Mouse (Mus musculus) CH12.LX (cell line): Measurements from ENCODE around the gene Pcolce. TPM values are rescaled to one million over a fixed set of nuclear protein-coding genes. Genes with fewer than 3 reads are reported as not detected.

Experiments
- DNase-seq: peaks from one replicate; pipeline ENCODE4 v3.0.0-alpha.2; 2013; ENCODE audit errors: extremely low read depth
- H3K27ac ChIP-seq: 2 replicates; pipeline ENCODE4 v1.5.1; 2012; ENCODE audit warnings: low read depth, mild to moderate bottlenecking, control low read depth, moderate library complexity; ENCODE audit not compliant: insufficient read depth
- H3K27me3 ChIP-seq: replicated peaks from 2 replicates; pipeline ENCODE3; 2012; ENCODE audit warnings: inconsistent platforms
- H3K36me3 ChIP-seq, 2 experiments: replicated peaks in 1 of 2; 2 replicates each; pipeline versions ENCODE3 to v1.6.1; 2012; ENCODE audit warnings: inconsistent platforms in 1 of 2, low read length in 1 of 2, mild to moderate bottlenecking in 1 of 2, mixed read lengths in 1 of 2, moderate library complexity in 1 of 2; ENCODE audit not compliant: control insufficient read depth in 1 of 2, insufficient read depth in 1 of 2
- H3K4me1 ChIP-seq, 2 experiments: 2 replicates each; pipeline ENCODE4 v1.6.1; 2012; ENCODE audit warnings: inconsistent platforms in 1 of 2, moderate library complexity in 1 of 2; ENCODE audit not compliant: insufficient read depth in 2 of 2, control insufficient read depth in 1 of 2
- H3K4me2 ChIP-seq: 2 replicates; pipeline ENCODE4 v1.6.1; 2012; ENCODE audit warnings: low read depth, mild to moderate bottlenecking, control low read depth; ENCODE audit not compliant: poor library complexity, insufficient read depth, severe bottlenecking
- H3K4me3 ChIP-seq, 3 experiments: fragments of 150-350 bp in 1 of 3; sonication (generic) in 1 of 3; replicated peaks in 1 of 3; 2 replicates each; pipeline versions ENCODE3 to v1.5.1; 2011 to 2012; ENCODE audit warnings: low read depth in 2 of 3, low read length in 2 of 3, mild to moderate bottlenecking in 2 of 3, moderate library complexity in 2 of 3, control low read depth in 1 of 3, improper control_type of control experiment in 1 of 3, inconsistent platforms in 1 of 3, mixed read lengths in 1 of 3; ENCODE audit not compliant: poor library complexity in 1 of 3
- H3K79me2 ChIP-seq: replicated peaks from 2 replicates; pipeline ENCODE4 v1.6.1; 2012; ENCODE audit warnings: mild to moderate bottlenecking, moderate library complexity; ENCODE audit not compliant: control insufficient read depth, poor library complexity, insufficient read depth, severe bottlenecking; ENCODE audit errors: extremely low read depth
- H3K9ac ChIP-seq: 2 replicates; pipeline ENCODE4 v1.6.1; 2012; ENCODE audit warnings: low read depth, mild to moderate bottlenecking, control low read depth, moderate library complexity; ENCODE audit not compliant: insufficient read depth
- H3K9me3 ChIP-seq: replicated peaks from 2 replicates; pipeline ENCODE3; 2012; ENCODE audit warnings: low read length, inconsistent platforms, mixed read lengths
- BHLHE40 ChIP-seq: IDR thresholded peaks from 2 replicates; pipeline ENCODE4 v1.6.1; 2011; ENCODE audit warnings: mild to moderate bottlenecking, low read depth, low read length, improper control_type of control experiment
- CHD1 ChIP-seq: IDR thresholded peaks from 2 replicates; pipeline ENCODE4 v1.6.1; 2012; ENCODE audit warnings: low read depth, low read length, improper control_type of control experiment, inconsistent platforms
- CHD2 ChIP-seq: IDR thresholded peaks from 2 replicates; pipeline ENCODE4 v1.6.1; 2011; ENCODE audit warnings: low read length, improper control_type of control experiment
- CTCF ChIP-seq, 2 experiments: IDR thresholded peaks in 1 of 2; conservative IDR thresholded peaks in 1 of 2; 2 replicates each; pipeline ENCODE4 v1.5.1; 2011 to 2012; ENCODE audit warnings: low read depth in 2 of 2, low read length in 2 of 2, improper control_type of control experiment in 1 of 2, inconsistent platforms in 1 of 2, mild to moderate bottlenecking in 1 of 2, moderate library complexity in 1 of 2
- E2F4 ChIP-seq: IDR thresholded peaks from 2 replicates; pipeline ENCODE4 v1.6.1; 2011; ENCODE audit warnings: low read depth, low read length, improper control_type of control experiment; ENCODE audit not compliant: insufficient replicate concordance
- ELF1 ChIP-seq: IDR thresholded peaks from 2 replicates; pipeline ENCODE4 v1.6.1; 2014; ENCODE audit warnings: low read depth, mild to moderate bottlenecking, inconsistent platforms, low read length, improper control_type of control experiment
- EP300 ChIP-seq: IDR thresholded peaks from 2 replicates; pipeline ENCODE4 v1.6.1; 2011; ENCODE audit warnings: low read length, improper control_type of control experiment
- JUN ChIP-seq: IDR thresholded peaks from 2 replicates; pipeline ENCODE4 v1.6.1; 2011; ENCODE audit warnings: low read depth, mild to moderate bottlenecking, low read length, improper control_type of control experiment, moderate library complexity; ENCODE audit not compliant: insufficient read depth
- JUND ChIP-seq: conservative IDR thresholded peaks from 2 replicates; pipeline ENCODE4 v1.6.1; 2011; ENCODE audit warnings: low read depth, low read length, improper control_type of control experiment
- KAT2A ChIP-seq: IDR thresholded peaks from 2 replicates; pipeline ENCODE4 v1.6.1; 2012; ENCODE audit warnings: low read length, improper control_type of control experiment, inconsistent platforms; ENCODE audit not compliant: insufficient replicate concordance
- MAFK ChIP-seq: IDR thresholded peaks from 2 replicates; pipeline ENCODE4 v1.6.1; 2011; ENCODE audit warnings: low read length, improper control_type of control experiment; ENCODE audit not compliant: insufficient replicate concordance
- MAX ChIP-seq: IDR thresholded peaks from 2 replicates; pipeline ENCODE4 v1.6.1; 2011; ENCODE audit warnings: low read length, improper control_type of control experiment
- MAZ ChIP-seq: IDR thresholded peaks from 2 replicates; pipeline ENCODE4 v1.6.1; 2012; ENCODE audit warnings: low read depth, mild to moderate bottlenecking, inconsistent platforms, low read length, improper control_type of control experiment, moderate library complexity
- PAX5 ChIP-seq: IDR thresholded peaks from 2 replicates; pipeline ENCODE4 v1.6.1; 2012; ENCODE audit warnings: low read length, inconsistent platforms, mixed read lengths
- POLR2A ChIP-seq: IDR thresholded peaks from 2 replicates; pipeline ENCODE4 v1.6.1; 2011; ENCODE audit warnings: low read depth, mild to moderate bottlenecking, improper control_type of control experiment, low read length
- POLR2AphosphoS2 ChIP-seq: IDR thresholded peaks from 2 replicates; pipeline ENCODE4 v1.6.1; 2011; ENCODE audit warnings: low read depth, low read length, improper control_type of control experiment
- RCOR1 ChIP-seq: conservative IDR thresholded peaks from 2 replicates; pipeline ENCODE4 v1.6.1; 2012; ENCODE audit warnings: low read depth, mild to moderate bottlenecking, inconsistent platforms, low read length, improper control_type of control experiment
- SIN3A ChIP-seq: IDR thresholded peaks from 2 replicates; pipeline ENCODE4 v1.6.1; 2012; ENCODE audit warnings: low read length, improper control_type of control experiment, inconsistent platforms
- SMC3 ChIP-seq: IDR thresholded peaks from 2 replicates; pipeline ENCODE4 v1.6.1; 2011; ENCODE audit warnings: low read depth, low read length, improper control_type of control experiment
- TCF12 ChIP-seq: IDR thresholded peaks from 2 replicates; pipeline ENCODE4 v1.6.1; 2014; ENCODE audit warnings: low read depth, mild to moderate bottlenecking, inconsistent platforms, low read length, improper control_type of control experiment
- USF1 ChIP-seq: IDR thresholded peaks from 2 replicates; pipeline ENCODE4 v1.6.1; 2014; ENCODE audit warnings: low read depth, mild to moderate bottlenecking, inconsistent platforms, low read length, improper control_type of control experiment
- ZKSCAN1 ChIP-seq: IDR thresholded peaks from 2 replicates; pipeline ENCODE4 v1.6.1; 2012; ENCODE audit warnings: low read depth, inconsistent platforms, low read length, improper control_type of control experiment, borderline replicate concordance
- ZNF384 ChIP-seq: IDR thresholded peaks from 2 replicates; pipeline ENCODE4 v1.6.1; 2012; ENCODE audit warnings: low read depth, low read length, improper control_type of control experiment, inconsistent platforms
- dilution Hi-C: fragments of 300-500 bp; cut with MboI; formaldehyde crosslinking; loops from 2 replicates; pipeline ENCODE4 v1.14.3; 2020; ENCODE audit warnings: low sequenced_read_pairs; ENCODE audit not compliant: extremely low pct_unique_long_range_greater_than_20kb, extremely low pct_ligation_motif_present
- in situ Hi-C: fragments of 300-500 bp; cut with MboI; formaldehyde crosslinking; loops from 3 replicates; pipeline ENCODE4 v1.14.3; 2019; ENCODE audit warnings: low sequenced_read_pairs, low pct_ligation_motif_present, low pct_unique_long_range_greater_than_20kb, mixed read lengths
- polyA plus RNA-seq: library from polyadenylated mRNA; unstranded; fragments of >175 nt; gene quantifications from 2 replicates; pipeline ENCODE4 v1.2.1, GENCODE M21; 2012; ENCODE audit warnings: low read depth; ENCODE audit not compliant: insufficient read length
- total RNA-seq, 2 experiments: library from RNA; depleted of rRNA; stranded (reverse); fragments of 300-350 nt in 1 of 2; fragments of >200 nt in 1 of 2; gene quantifications; 2 replicates each; pipeline ENCODE4 v1.2.3; 2012 to 2014

Gene Pcolce
- total and polyA plus RNA-seq, 3 experiments: 0.30 to 0.97 TPM; not detected in 1

DNA sequence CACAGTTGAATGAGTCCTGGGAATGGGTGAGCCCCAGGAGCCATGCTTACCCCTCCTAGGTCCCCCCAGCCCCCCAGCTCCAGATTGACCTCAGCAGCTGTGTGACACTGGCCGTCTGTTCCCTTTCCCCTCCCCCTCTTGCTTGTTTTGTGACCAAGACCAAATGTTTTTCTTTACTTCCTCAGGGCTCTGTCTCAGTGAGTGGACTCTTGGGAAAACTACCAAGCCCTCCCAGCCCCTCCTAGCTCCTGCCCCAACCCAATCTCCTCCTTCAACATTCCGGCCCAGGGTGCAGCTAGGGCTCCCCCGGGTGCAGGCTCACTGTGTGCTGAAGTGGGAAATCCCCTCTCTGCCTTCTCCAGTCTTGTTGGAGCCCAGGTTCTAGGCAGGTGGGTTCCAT is 17.0 kb upstream of the Pcolce start:
- in situ Hi-C loops (no loop called here), dilution Hi-C loops (no loop called here)
- H3K9ac ChIP-seq: peak overlapping the region; percentile 28
- no peak for DNase-seq
- no peaks in the 10 kb centered on the region for H3K9me3 ChIP-seq
- peak overlapping the region; percentile 94 for H3K27ac ChIP-seq
- H3K27me3 ChIP-seq: no peaks in the 10 kb centered on the region
- peaks cover 18 to 27% of the 10 kb centered on the region in 2 experiments for H3K36me3 ChIP-seq
- peak overlapping the region; percentile 57 for H3K4me2 ChIP-seq
- H3K4me1 ChIP-seq: peaks cover 16 to 48% of the 10 kb centered on the region in 2 experiments
- H3K4me3 ChIP-seq: peak overlapping the region; percentile 79 to 91 (median 81)
- TF ChIP-seq ZKSCAN1: peak; percentile 87
- TF ChIP-seq TCF12: no peak; the same call in 1 of the 2 replicates
- TF ChIP-seq SIN3A: 0 out of 2 replicates have a peak, but pooled peaks have one; percentile 9
- TF ChIP-seq MAFK: no peak
- no peak for TF ChIP-seq POLR2A
- no peak for TF ChIP-seq PAX5
- no peak; the same call in 1 of the 2 replicates for TF ChIP-seq EP300
- peak; percentile 58 for TF ChIP-seq CHD2
- TF ChIP-seq CTCF (conservative IDR thresholded peaks at IDR 0.05 in 1 of 2, IDR thresholded peaks at IDR 0.05 in 1 of 2; ENCODE audit: low read depth in 2 of 2, low read length in 2 of 2): no peak
- TF ChIP-seq USF1: no peak
- no peak for TF ChIP-seq ZNF384
- no peak for TF ChIP-seq JUND
- TF ChIP-seq RCOR1: no peak
- no peak for TF ChIP-seq BHLHE40
- TF ChIP-seq E2F4: no peak
- TF ChIP-seq CHD1: peak; percentile 84; the same call in 1 of the 2 replicates
- TF ChIP-seq MAX: no peak
- no peak for TF ChIP-seq MAZ
- no peak for TF ChIP-seq POLR2AphosphoS2
- TF ChIP-seq ELF1: 0 out of 2 replicates have a peak, but pooled peaks have one; percentile 10
- no peak for TF ChIP-seq JUN
- no peak for TF ChIP-seq KAT2A
- TF ChIP-seq SMC3: no peak
- H3K79me2 ChIP-seq: peaks cover 14% of the 10 kb centered on the region
